In the genomic region with DNA sequence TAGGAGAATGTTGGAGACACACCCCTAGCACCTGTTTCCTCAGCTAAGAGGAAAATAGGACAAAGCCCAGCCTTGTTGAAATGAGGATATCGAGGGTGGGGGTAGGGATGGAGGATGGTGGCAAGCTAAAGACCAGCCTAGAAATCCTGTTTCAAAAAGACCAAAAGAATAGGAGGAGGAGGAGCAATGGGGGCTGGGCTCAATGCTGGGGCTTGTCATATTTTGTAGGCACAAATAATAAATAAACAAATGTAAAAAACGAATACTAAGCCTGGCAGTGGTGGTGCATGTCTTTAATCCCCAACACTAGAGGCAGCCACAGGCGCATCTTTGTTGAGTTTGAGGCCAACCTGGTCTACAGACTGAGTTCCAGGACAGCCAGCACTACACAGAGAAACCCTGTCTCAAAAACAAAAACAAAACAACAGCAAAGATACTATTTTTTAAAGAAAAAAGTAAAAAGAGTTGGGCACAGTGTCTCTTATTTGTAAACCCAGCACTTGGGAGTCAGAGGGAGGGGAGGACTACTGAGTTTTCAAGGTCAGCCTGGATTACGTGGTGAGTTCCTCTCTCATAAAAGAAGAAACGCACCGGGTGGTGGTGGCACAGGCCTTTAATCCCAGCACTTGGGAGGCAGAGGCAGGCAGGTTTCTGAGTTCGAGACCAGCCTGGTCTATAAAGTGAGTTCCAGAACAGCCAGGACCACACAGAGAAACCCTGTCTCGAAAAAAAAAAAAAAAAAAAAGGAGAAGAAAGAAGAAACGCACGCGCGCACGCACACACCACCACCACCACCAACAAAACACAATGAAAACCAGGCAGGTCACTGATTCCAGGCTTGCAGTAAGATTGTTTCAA, we compare ENCODE assay signal across 7 mouse cellular contexts. TPM values are rescaled to one million over a fixed set of nuclear protein-coding genes. Genes with fewer than 3 reads are reported as not detected.
DNase-seq lines count a peak whose midpoint lies in the region; ATAC-seq and TF ChIP-seq lines count a peak whose summit lies in the region.

No protein-coding gene starts in this region.

- TF ChIP-seq CTCF in cortical plate, adult 2 months (IDR thresholded peaks at IDR 0.05; ENCODE audit: extremely low read depth, insufficient read depth, low read length): no peak
- TF ChIP-seq CTCF in midbrain, postnatal 0 days (IDR thresholded peaks at IDR 0.05): no peak

- peaks cover 2% of the 10 kb centered on the region for H3K4me1 ChIP-seq in cortical plate, adult 2 months (ENCODE audit: control insufficient read depth, insufficient read depth, low read length)
- peaks cover 28% of the 10 kb centered on the region for H3K4me1 ChIP-seq in hindbrain, embryonic 14.5 days (replicated peaks; ENCODE audit: control insufficient read depth, insufficient read depth, low read length)
- peaks cover 10% of the 10 kb centered on the region; the same call in 1 of the 2 replicates for H3K4me1 ChIP-seq in midbrain, postnatal 0 days (ENCODE audit: insufficient read depth, low read length)

- intact Hi-C loops in left cerebral cortex, postnatal 10 days (cut with DNase I): loop anchor here (5.0 kb wide), 1 partner anchor 256 kb away; no protein-coding TSS in a partner anchor

- no peaks in the 10 kb centered on the region for H3K9me3 ChIP-seq in hindbrain, embryonic 14.5 days (ENCODE audit: control insufficient read depth, low read length)
- H3K9me3 ChIP-seq in midbrain, postnatal 0 days (ENCODE audit: low read length): no peaks in the 10 kb centered on the region

- H3K27me3 ChIP-seq in hindbrain, embryonic 14.5 days (ENCODE audit: control insufficient read depth, insufficient read depth, low read length): peaks cover 5% of the 10 kb centered on the region; the same call in 1 of the 2 replicates
- H3K27me3 ChIP-seq in midbrain, postnatal 0 days (ENCODE audit: insufficient read depth, low read length): no peaks in the 10 kb centered on the region

- 76% methylated on average over 13 of the region's 13 CpGs for WGBS in hindbrain, embryonic 14.5 days
- 75% methylated on average over 13 of the region's 13 CpGs for WGBS in midbrain, postnatal 0 days

- H3K9ac ChIP-seq in hindbrain, embryonic 14.5 days: peak overlapping the region; percentile 70
- H3K9ac ChIP-seq in midbrain, postnatal 0 days (replicated peaks; ENCODE audit: low read length, poor library complexity, severe bottlenecking): no peak overlapping the region

- H3K36me3 ChIP-seq in hindbrain, embryonic 14.5 days (replicated peaks; ENCODE audit: control insufficient read depth, insufficient read depth): peaks cover 7% of the 10 kb centered on the region; the same call in 1 of the 2 replicates
- peaks cover 10% of the 10 kb centered on the region; the same call in 1 of the 2 replicates for H3K36me3 ChIP-seq in midbrain, postnatal 0 days (ENCODE audit: insufficient read depth, low read length)

- TF ChIP-seq POLR2A in cortical plate, adult 2 months (IDR thresholded peaks at IDR 0.05; ENCODE audit: extremely low read depth, insufficient read depth, low read length): no peak

- ATAC-seq in hindbrain, embryonic 14.5 days (ENCODE audit: low FRiP score): no peak
- no peak for ATAC-seq in midbrain, postnatal 0 days (ENCODE audit: low FRiP score)

- no peak overlapping the region for H3K27ac ChIP-seq in cortical plate, adult 2 months (ENCODE audit: insufficient read depth, low read length)
- peak overlapping the region; percentile 93 for H3K27ac ChIP-seq in hindbrain, embryonic 14.5 days
- peak overlapping the region; percentile 82 for H3K27ac ChIP-seq in midbrain, postnatal 0 days (ENCODE audit: low read depth, low read length)

- H3K4me3 ChIP-seq in cortical plate, adult 2 months (ENCODE audit: insufficient read depth, low read length): 0 out of 2 replicates have a peak overlapping the region, but pooled peaks have one; percentile 37
- H3K4me3 ChIP-seq in hindbrain, embryonic 14.5 days (replicated peaks; ENCODE audit: low read length): peak overlapping the region; percentile 43
- H3K4me3 ChIP-seq in midbrain, postnatal 0 days (ENCODE audit: low read depth, low read length): peak overlapping the region; percentile 42

- DNase-seq in left cerebral cortex, adult 8-10 months (ENCODE audit: low spot score in 2 of 2): peak; percentile 2 to 20
- no peak for DNase-seq in left cerebral cortex, postnatal 10 days (ENCODE audit: extremely low spot score in 1 of 2, low spot score in 2 of 2)
- DNase-seq in hindbrain, embryonic 14.5 days (ENCODE audit: low spot score): no peak
- DNase-seq in midbrain, postnatal 0 days (ENCODE audit: low spot score): no peak
- DNase-seq in natural killer cell, adult 2 months (ENCODE audit: low spot score in 2 of 2): no peak
- DNase-seq in lung, postnatal 14 days: no peak

- peak overlapping the region; percentile 83 for H3K4me2 ChIP-seq in hindbrain, embryonic 14.5 days (replicated peaks)
- H3K4me2 ChIP-seq in midbrain, postnatal 0 days (ENCODE audit: low read depth, low read length, poor library complexity, severe bottlenecking): peak overlapping the region; percentile 57

RNA-seq across cellular contexts. Expression of a gene that starts 0.9 kb away (rescaled TPM):
- total RNA-seq in left cerebral cortex, adult 8-10 months (2022): 10 to 100 TPM; 12.9 to 16.9 (median 15.0) TPM
- total RNA-seq in left cerebral cortex, postnatal 10 days (2021): 10 to 100 TPM; 12.7 to 16.5 TPM
- polyA plus RNA-seq in cortical plate, adult 2 months (2012; rRNA removed): 9.1 and 11.0 TPM in 2 replicates
- polyA plus RNA-seq in hindbrain, embryonic 14.5 days (2014; fragmentation: Nextera tagmentation; extraction: Ambion mirVana): 15.9 and 18.1 TPM in 2 replicates
- total RNA-seq in midbrain, postnatal 0 days (2014; rRNA removed): 9.8 and 10.1 TPM in 2 replicates
- polyA plus RNA-seq in midbrain, postnatal 0 days (2015; fragmentation: Nextera tagmentation; extraction: Ambion mirVana): 14.6 and 16.1 TPM in 2 replicates

RNA-seq across cellular contexts. Expression of a gene that starts 5.5 kb away (rescaled TPM):
- 1 to 10 TPM; 1.1 to 2.5 (median 1.7) TPM for total RNA-seq in left cerebral cortex, adult 8-10 months (2022)
- 1 to 10 TPM; 2.8 to 4.2 TPM for total RNA-seq in left cerebral cortex, postnatal 10 days (2021)
- polyA plus RNA-seq in cortical plate, adult 2 months (2012; rRNA removed): 2.1 and 2.3 TPM in 2 replicates
- 5.6 and 8.1 TPM in 2 replicates for polyA plus RNA-seq in hindbrain, embryonic 14.5 days (2014; fragmentation: Nextera tagmentation; extraction: Ambion mirVana)
- total RNA-seq in midbrain, postnatal 0 days (2014; rRNA removed): 2.5 and 3.0 TPM in 2 replicates
- polyA plus RNA-seq in midbrain, postnatal 0 days (2015; fragmentation: Nextera tagmentation; extraction: Ambion mirVana): 7.4 and 8.2 TPM in 2 replicates

RNA-seq across cellular contexts. Expression of a gene that starts 8.7 kb away (rescaled TPM):
- total RNA-seq in left cerebral cortex, adult 8-10 months (2022): 1 to 10 TPM; 3.5 to 5.2 (median 4.0) TPM
- total RNA-seq in left cerebral cortex, postnatal 10 days (2021): 1 to 10 TPM; 3.2 to 5.3 TPM
- polyA plus RNA-seq in cortical plate, adult 2 months (2012; rRNA removed): 2.5 and 3.2 TPM in 2 replicates
- 9.4 and 10.5 TPM in 2 replicates for polyA plus RNA-seq in hindbrain, embryonic 14.5 days (2014; fragmentation: Nextera tagmentation; extraction: Ambion mirVana)
- total RNA-seq in midbrain, postnatal 0 days (2014; rRNA removed): 2.8 and 3.5 TPM in 2 replicates
- polyA plus RNA-seq in midbrain, postnatal 0 days (2015; fragmentation: Nextera tagmentation; extraction: Ambion mirVana): 5.7 and 6.6 TPM in 2 replicates

RNA-seq across cellular contexts. Expression of a gene that starts 12.3 kb away (rescaled TPM):
- 10 to 100 TPM; 34.8 to 38.9 (median 37.7) TPM for total RNA-seq in left cerebral cortex, adult 8-10 months (2022)
- 10 to 100 TPM; 50.3 to 57.4 TPM for total RNA-seq in left cerebral cortex, postnatal 10 days (2021)
- 74.8 and 83.5 TPM in 2 replicates for polyA plus RNA-seq in cortical plate, adult 2 months (2012; rRNA removed)
- polyA plus RNA-seq in hindbrain, embryonic 14.5 days (2014; fragmentation: Nextera tagmentation; extraction: Ambion mirVana): 149 and 167 TPM in 2 replicates
- total RNA-seq in midbrain, postnatal 0 days (2014; rRNA removed): 227 and 253 TPM in 2 replicates
- 172 and 188 TPM in 2 replicates for polyA plus RNA-seq in midbrain, postnatal 0 days (2015; fragmentation: Nextera tagmentation; extraction: Ambion mirVana)

RNA-seq across cellular contexts. Expression of a gene that starts 28.4 kb away (rescaled TPM):
- 10 to 100 TPM; 73.6 to 91.7 (median 81.2) TPM for total RNA-seq in left cerebral cortex, adult 8-10 months (2022)
- 100 to 1,000 TPM in 1 of 2 experiments, 10 to 100 TPM in 1; 99.7 to 111 TPM for total RNA-seq in left cerebral cortex, postnatal 10 days (2021)
- 76.7 and 91.0 TPM in 2 replicates for polyA plus RNA-seq in cortical plate, adult 2 months (2012; rRNA removed)
- 167 and 175 TPM in 2 replicates for polyA plus RNA-seq in hindbrain, embryonic 14.5 days (2014; fragmentation: Nextera tagmentation; extraction: Ambion mirVana)
- total RNA-seq in midbrain, postnatal 0 days (2014; rRNA removed): 122 and 129 TPM in 2 replicates
- polyA plus RNA-seq in midbrain, postnatal 0 days (2015; fragmentation: Nextera tagmentation; extraction: Ambion mirVana): 188 and 225 TPM in 2 replicates

Comparison
In these comparisons a context has a peak if more than half of its experiments do, and no peak if none do; other contexts are left out.
1. DNase-seq: peak in left cerebral cortex, adult 8-10 months (2 of 2); none in left cerebral cortex, postnatal 10 days (0 of 2), hindbrain, embryonic 14.5 days (single experiment), midbrain, postnatal 0 days (single experiment), natural killer cell, adult 2 months (0 of 2) and lung, postnatal 14 days (single experiment).
2. Peak in every context shown above with its lines, with median percentiles within 50 percentile points of each other: H3K4me3 ChIP-seq.